Mouse (Mus musculus): Measurements from ENCODE around the gene C2cd3. TPM values are rescaled to one million over a fixed set of nuclear protein-coding genes. Genes with fewer than 3 reads are reported as not detected.

C2cd3 gene
- polyA plus RNA-seq, 1 experiment, result 28.9 TPM

DNA sequence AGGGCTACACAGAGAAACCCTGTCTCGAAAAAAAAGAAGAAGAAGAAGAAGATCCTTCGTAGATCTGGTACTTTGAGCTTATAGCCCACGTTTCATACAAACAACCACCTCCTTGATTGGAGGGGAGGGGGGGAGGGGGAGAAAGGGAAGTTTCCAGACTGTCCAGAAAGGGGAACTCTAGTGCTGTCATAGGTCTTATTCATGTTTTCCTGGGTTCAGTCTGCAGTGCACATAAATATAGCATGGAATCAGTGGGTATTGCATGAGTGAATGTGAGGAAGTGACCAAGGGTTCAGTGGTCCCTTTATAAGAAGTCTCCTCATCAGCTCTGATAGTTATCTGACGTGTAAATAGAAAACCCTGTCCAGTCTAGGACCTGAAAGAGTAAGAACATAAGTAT is 71.7 kb downstream of the C2cd3 start:
- H3K27me3 ChIP-seq (ENCODE audit: control insufficient read depth, insufficient read depth, low read length, poor library complexity, severe bottlenecking), result no peaks in the 10 kb centered on the region
- TF ChIP-seq EP300 (IDR thresholded peaks at IDR 0.05; ENCODE audit: insufficient read depth, low read depth, low read length), result no peak
- TF ChIP-seq POLR2A (IDR thresholded peaks at IDR 0.05; ENCODE audit: insufficient read depth, low read length), result no peak
- TF ChIP-seq CTCF (IDR thresholded peaks at IDR 0.05; ENCODE audit: low read depth, low read length), result no peak
- H3K9me3 ChIP-seq (replicated peaks; ENCODE audit: control insufficient read depth, insufficient read depth, low read length, poor library complexity, severe bottlenecking), result no peaks in the 10 kb centered on the region
- H3K4me1 ChIP-seq (ENCODE audit: control insufficient read depth, insufficient read depth, low read length), result no peaks in the 10 kb centered on the region
- H3K36me3 ChIP-seq (ENCODE audit: control insufficient read depth, insufficient read depth, low read length, poor library complexity, severe bottlenecking), result no peaks in the 10 kb centered on the region; the same call in 1 of the 2 replicates
- no peak overlapping the region for H3K4me3 ChIP-seq (ENCODE audit: low read depth, low read length)
- no peak overlapping the region for H3K27ac ChIP-seq (ENCODE audit: insufficient read depth, low read length)
- no peak overlapping the region for H3K9ac ChIP-seq (ENCODE audit: low read depth, poor library complexity, severe bottlenecking)

GRCm38 (mm10) chr7:100446271-100446670 is 74.2 kb downstream of the C2cd3 start:
- H3K4me1 ChIP-seq (ENCODE audit: control insufficient read depth, insufficient read depth, low read length), result no peaks in the 10 kb centered on the region
- no peaks in the 10 kb centered on the region for H3K27me3 ChIP-seq (ENCODE audit: control insufficient read depth, insufficient read depth, low read length, poor library complexity, severe bottlenecking)
- no peak overlapping the region for H3K9ac ChIP-seq (ENCODE audit: low read depth, poor library complexity, severe bottlenecking)
- H3K36me3 ChIP-seq (ENCODE audit: control insufficient read depth, insufficient read depth, low read length, poor library complexity, severe bottlenecking), result no peaks in the 10 kb centered on the region
- H3K9me3 ChIP-seq (replicated peaks; ENCODE audit: control insufficient read depth, insufficient read depth, low read length, poor library complexity, severe bottlenecking), result no peaks in the 10 kb centered on the region
- no peak overlapping the region for H3K27ac ChIP-seq (ENCODE audit: insufficient read depth, low read length)
- H3K4me3 ChIP-seq (ENCODE audit: low read depth, low read length), result no peak overlapping the region
- TF ChIP-seq POLR2A (IDR thresholded peaks at IDR 0.05; ENCODE audit: insufficient read depth, low read length), result no peak

DNA sequence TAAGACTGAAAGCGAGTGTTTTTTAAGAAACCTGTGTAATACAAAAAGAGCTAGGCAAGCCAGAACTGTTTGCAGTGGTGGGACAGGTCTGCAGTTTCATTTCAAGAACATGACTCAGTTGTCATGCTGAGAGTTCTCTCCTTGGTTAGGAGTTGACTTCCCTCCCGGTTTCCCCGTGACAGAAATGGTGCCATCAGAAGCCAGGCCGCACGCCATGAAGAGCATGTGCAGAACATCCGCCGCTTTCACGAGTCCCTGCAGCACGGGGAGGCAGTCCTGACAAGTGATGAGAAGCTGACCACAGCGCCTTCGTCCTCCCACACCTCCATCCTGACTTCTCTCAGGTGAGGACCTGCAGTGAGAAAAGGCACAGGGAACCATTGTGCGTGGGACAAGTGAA is 76.5 kb downstream of the C2cd3 start:
- TF ChIP-seq POLR2A (IDR thresholded peaks at IDR 0.05; ENCODE audit: insufficient read depth, low read length) (no peak), CTCF (IDR thresholded peaks at IDR 0.05; ENCODE audit: low read depth, low read length) (no peak), EP300 (IDR thresholded peaks at IDR 0.05; ENCODE audit: insufficient read depth, low read depth, low read length) (no peak)
- Histone ChIP-seq H3K27ac (ENCODE audit: insufficient read depth, low read length) (no peak overlapping the region), H3K9me3 (replicated peaks; ENCODE audit: control insufficient read depth, insufficient read depth, low read length, poor library complexity, severe bottlenecking) (no peaks in the 10 kb centered on the region), H3K27me3 (ENCODE audit: control insufficient read depth, insufficient read depth, low read length, poor library complexity, severe bottlenecking) (no peaks in the 10 kb centered on the region), H3K9ac (ENCODE audit: low read depth, poor library complexity, severe bottlenecking) (no peak overlapping the region), H3K36me3 (ENCODE audit: control insufficient read depth, insufficient read depth, low read length, poor library complexity, severe bottlenecking) (peaks cover 4% of the 10 kb centered on the region; the same call in 1 of the 2 replicates), H3K4me1 (ENCODE audit: control insufficient read depth, insufficient read depth, low read length) (no peaks in the 10 kb centered on the region), H3K4me3 (ENCODE audit: low read depth, low read length) (no peak overlapping the region)

- Histone ChIP-seq H3K4me1 (ENCODE audit: control insufficient read depth, insufficient read depth, low read length) (no peaks in the 10 kb centered on the region), H3K27me3 (ENCODE audit: control insufficient read depth, insufficient read depth, low read length, poor library complexity, severe bottlenecking) (no peaks in the 10 kb centered on the region), H3K4me3 (ENCODE audit: low read depth, low read length) (no peak overlapping the region), H3K36me3 (ENCODE audit: control insufficient read depth, insufficient read depth, low read length, poor library complexity, severe bottlenecking) (peaks cover 4% of the 10 kb centered on the region; the same call in 1 of the 2 replicates), H3K9ac (ENCODE audit: low read depth, poor library complexity, severe bottlenecking) (no peak overlapping the region), H3K9me3 (replicated peaks; ENCODE audit: control insufficient read depth, insufficient read depth, low read length, poor library complexity, severe bottlenecking) (no peaks in the 10 kb centered on the region), H3K27ac (ENCODE audit: insufficient read depth, low read length) (no peak overlapping the region)
- TF ChIP-seq CTCF (IDR thresholded peaks at IDR 0.05; ENCODE audit: low read depth, low read length) (no peak), POLR2A (IDR thresholded peaks at IDR 0.05; ENCODE audit: insufficient read depth, low read length) (no peak), EP300 (IDR thresholded peaks at IDR 0.05; ENCODE audit: insufficient read depth, low read depth, low read length) (no peak)
Observed at GRCm38 (mm10) chr7:100448985-100449384, 77.0 kb downstream of the C2cd3 start.

DNA sequence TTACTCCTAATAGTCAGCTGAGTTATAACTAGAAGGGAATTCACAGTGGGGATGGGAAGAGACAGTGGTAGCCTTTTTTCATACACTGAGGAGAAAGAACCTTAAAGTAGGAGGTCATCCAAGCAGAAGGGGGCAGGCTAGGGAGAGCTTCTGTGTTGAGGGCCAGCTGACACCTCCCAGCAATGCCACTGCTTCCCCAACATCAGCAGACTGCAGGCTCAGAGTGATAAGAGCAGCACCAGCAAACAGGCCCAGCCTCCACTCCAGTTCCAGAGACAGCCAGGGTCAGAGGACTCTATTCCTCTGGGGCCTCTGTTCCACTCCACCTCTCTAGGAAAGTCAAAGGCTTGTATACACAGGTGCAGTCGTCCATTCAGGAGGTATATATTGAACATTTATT is 86.1 kb downstream of the C2cd3 start:
- H3K4me3 ChIP-seq (ENCODE audit: low read depth, low read length), result no peak overlapping the region
- no peaks in the 10 kb centered on the region for H3K27me3 ChIP-seq (ENCODE audit: control insufficient read depth, insufficient read depth, low read length, poor library complexity, severe bottlenecking)
- H3K36me3 ChIP-seq (ENCODE audit: control insufficient read depth, insufficient read depth, low read length, poor library complexity, severe bottlenecking), result no peaks in the 10 kb centered on the region
- no peaks in the 10 kb centered on the region for H3K4me1 ChIP-seq (ENCODE audit: control insufficient read depth, insufficient read depth, low read length)
- no peak overlapping the region for H3K9ac ChIP-seq (ENCODE audit: low read depth, poor library complexity, severe bottlenecking)
- no peak for TF ChIP-seq CTCF (IDR thresholded peaks at IDR 0.05; ENCODE audit: low read depth, low read length)
- no peaks in the 10 kb centered on the region for H3K9me3 ChIP-seq (replicated peaks; ENCODE audit: control insufficient read depth, insufficient read depth, low read length, poor library complexity, severe bottlenecking)
- H3K27ac ChIP-seq (ENCODE audit: insufficient read depth, low read length), result no peak overlapping the region

- H3K36me3 ChIP-seq (ENCODE audit: control insufficient read depth, insufficient read depth, low read length, poor library complexity, severe bottlenecking), result no peaks in the 10 kb centered on the region
- H3K9me3 ChIP-seq (replicated peaks; ENCODE audit: control insufficient read depth, insufficient read depth, low read length, poor library complexity, severe bottlenecking), result no peaks in the 10 kb centered on the region
- H3K9ac ChIP-seq (ENCODE audit: low read depth, poor library complexity, severe bottlenecking), result no peak overlapping the region
- H3K27ac ChIP-seq (ENCODE audit: insufficient read depth, low read length), result no peak overlapping the region
- TF ChIP-seq POLR2A (IDR thresholded peaks at IDR 0.05; ENCODE audit: insufficient read depth, low read length) (no peak), EP300 (IDR thresholded peaks at IDR 0.05; ENCODE audit: insufficient read depth, low read depth, low read length) (no peak), CTCF (IDR thresholded peaks at IDR 0.05; ENCODE audit: low read depth, low read length) (no peak)
- no peaks in the 10 kb centered on the region for H3K27me3 ChIP-seq (ENCODE audit: control insufficient read depth, insufficient read depth, low read length, poor library complexity, severe bottlenecking)
- no peaks in the 10 kb centered on the region for H3K4me1 ChIP-seq (ENCODE audit: control insufficient read depth, insufficient read depth, low read length)
- H3K4me3 ChIP-seq (ENCODE audit: low read depth, low read length), result no peak overlapping the region
Observed at GRCm38 (mm10) chr7:100459862-100460261, 87.8 kb downstream of the C2cd3 start.
